Mouse (Mus musculus): ENCODE measurements around the gene Strap.

DNA sequence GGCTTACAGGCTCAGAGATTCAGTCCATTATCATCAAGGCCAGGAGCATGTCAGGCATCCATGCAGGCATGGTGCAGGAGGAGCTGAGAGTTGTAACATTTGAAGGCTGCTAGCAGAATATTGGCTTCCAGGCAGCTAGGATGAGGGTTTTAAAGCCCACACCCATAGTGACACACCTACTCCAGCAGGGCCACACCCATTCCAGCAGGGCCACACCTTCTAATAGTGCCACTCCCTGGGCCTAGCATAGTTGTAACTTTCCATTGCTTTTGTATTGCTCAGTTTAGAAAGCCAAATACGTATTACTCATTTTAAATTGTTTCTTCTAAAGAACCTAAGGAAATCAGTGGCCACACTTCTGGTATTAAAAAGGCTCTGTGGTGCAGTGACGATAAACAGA is 6.1 kb downstream of the Strap start:
- TF ChIP-seq GATA1 (IDR thresholded peaks at IDR 0.05; ENCODE audit: borderline replicate concordance, low read length) (no peak), FLI1 (IDR thresholded peaks at IDR 0.05; ENCODE audit: low read length) (no peak)

Data from megakaryocyte, embryonic 14.5 days (primary cell).